Mouse (Mus musculus) cerebellum, adult 2 months (tissue): ENCODE measurements around the gene Gpr19.

Experiments used
- CTCF ChIP-seq: fragments of 200-500 bp; IDR thresholded peaks from 2 replicates; pipeline ENCODE4 v1.5.1; 2011; ENCODE audit warnings: low read depth, mild to moderate bottlenecking, control low read depth, low read length, moderate library complexity, borderline replicate concordance; ENCODE audit not compliant: insufficient read depth
- POLR2A ChIP-seq: fragments of 200-500 bp; IDR thresholded peaks from 2 replicates; pipeline ENCODE4 v1.6.1; 2011; ENCODE audit warnings: low read length, control low read depth, borderline replicate concordance; ENCODE audit not compliant: insufficient read depth

DNA sequence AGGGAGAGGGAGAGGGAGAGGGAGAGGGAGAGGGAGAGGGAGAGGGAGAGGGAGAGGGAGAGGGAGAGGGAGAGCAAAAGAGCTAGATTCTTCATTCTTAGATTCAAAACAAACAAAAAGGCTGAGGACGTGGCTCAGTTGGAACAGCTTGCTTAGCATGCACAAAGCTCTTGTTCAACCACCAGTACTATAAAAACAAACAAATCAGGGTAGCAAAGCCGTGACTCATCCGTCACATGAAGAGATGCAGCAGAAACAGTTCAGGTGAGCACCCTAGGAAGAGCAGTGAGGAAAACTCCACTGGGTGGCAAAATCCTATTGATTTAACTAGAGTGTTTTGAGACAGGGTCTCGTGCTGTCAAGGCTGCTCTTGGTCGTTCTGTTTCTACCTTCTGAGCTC lies 78.6 kb downstream of the Gpr19 start:
- no peak for TF ChIP-seq CTCF
- TF ChIP-seq POLR2A: no peak
